Mouse (Mus musculus): ENCODE results near the gene Pnpla3.
"Not testable (repeated sequence)": the region's sequence is repeated elsewhere in the genome, so short reads cannot be mapped to it uniquely, and the experiment has no call there.

DNA sequence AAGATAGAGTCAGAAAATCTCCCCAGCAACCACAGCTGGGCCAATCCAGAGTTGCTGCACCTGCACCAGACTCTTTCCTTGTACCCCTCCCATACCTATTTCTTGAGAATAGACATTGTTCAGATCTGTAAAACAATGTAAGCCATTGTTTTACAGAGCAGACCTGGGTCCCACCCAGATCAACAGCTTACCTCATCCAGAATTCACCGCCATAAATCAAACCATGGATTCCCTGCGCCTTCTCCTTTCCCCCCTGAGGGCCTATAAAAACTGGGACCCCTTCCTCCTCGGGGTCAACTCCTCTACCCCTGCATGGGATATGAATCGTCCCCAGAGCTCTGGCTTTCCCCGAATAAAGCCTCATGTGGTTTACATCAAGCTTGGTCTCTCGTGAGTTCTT is 10.1 kb upstream of the Pnpla3 start:
- TF ChIP-seq POLR2A (IDR thresholded peaks at IDR 0.05; ENCODE audit: borderline replicate concordance, extremely low read depth, insufficient read depth, insufficient read length, poor library complexity, severe bottlenecking); CTCF (IDR thresholded peaks at IDR 0.05; ENCODE audit: borderline replicate concordance, extremely low read depth, insufficient read depth, insufficient read length): not testable (repeated sequence)
